Mouse (Mus musculus) inflammation-experienced regulatory T-cells, adult 6 months (primary cell): ENCODE data around the gene Igfbp5. TPM values are rescaled to one million over a fixed set of nuclear protein-coding genes. Genes with fewer than 3 reads are reported as not detected.

Experiments
- polyA plus RNA-seq, 3 experiments: library from polyadenylated mRNA; unstranded; fragments of 100-300 nt; shearing (Covaris generic); gene quantifications; one replicate each; pipeline ENCODE4 v1.2.1; 2017

The Igfbp5 gene
- polyA plus RNA-seq, 3 experiments from 2014 or later, result 0.08 TPM; not detected in 2

Other genes with a start within 250 kb of the Igfbp5 start
- under 1 TPM in 1 of 3 experiments, not detected in 2; 0.85 TPM for gene Ankar, start 174.3 kb downstream of the Igfbp5 start, polyA plus RNA-seq
- gene Rpl37a, start 163.6 kb downstream of the Igfbp5 start, polyA plus RNA-seq, result 1,000 to 10,000 TPM; 1,830 to 2,995 (median 2,931) TPM
- not detected for gene Igfbp2, start 50.4 kb downstream of the Igfbp5 start, polyA plus RNA-seq
- not detected for gene Tnp1, start 141.0 kb upstream of the Igfbp5 start, polyA plus RNA-seq